Comparison of ENCODE assay signal across 19 mouse cellular contexts in the genomic region with DNA sequence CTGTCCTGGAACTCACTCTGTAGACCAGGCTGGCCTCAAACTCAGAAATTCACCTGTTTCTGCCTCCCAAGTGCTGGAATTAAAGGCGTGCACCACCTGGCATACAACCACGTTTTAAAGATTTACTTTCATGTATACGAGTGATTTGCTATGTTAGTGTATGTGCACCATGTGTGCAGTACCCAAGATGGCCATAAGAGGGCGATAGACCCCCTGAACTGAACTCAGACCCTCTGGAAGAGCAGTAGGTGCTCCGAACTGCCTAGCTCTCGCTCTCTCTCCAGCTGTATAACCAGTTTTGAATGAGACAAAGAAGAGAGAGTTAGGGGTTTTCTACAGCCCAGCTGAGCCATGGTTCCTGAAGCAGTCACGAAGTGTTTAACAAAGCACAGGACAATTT.
A peak's percentile ranks its signal among the peaks of the same experiment; 100 is the strongest.
DNase-seq lines count a peak whose midpoint lies in the region; ATAC-seq and TF ChIP-seq lines count a peak whose summit lies in the region.
"Had no signal": no experiment of that assay in that cellular context is flagged by ENCODE, and none has a peak within 500 bp of the region (broad histone marks: within the 10 kb centered on the region; RNA-seq: fewer than 3 reads in every experiment).

No protein-coding gene starts in this region.

- H3K27ac ChIP-seq in layer of hippocampus, adult 2 months = no peak overlapping the region
- H3K27ac ChIP-seq in testis, adult 2 months (ENCODE audit: control insufficient read depth, insufficient read depth, low read depth, low read length) = no peak overlapping the region
- no peak overlapping the region for H3K27ac ChIP-seq in stomach, postnatal 0 days (replicated peaks)
- H3K27ac ChIP-seq: embryonic facial prominence, embryonic 10.5 days; forebrain, embryonic 13.5 days; limb, embryonic 13.5 days; lung, embryonic 15.5 days; midbrain, embryonic 15.5 days had no signal

- peaks cover 66% of the 10 kb centered on the region for H3K9me3 ChIP-seq in G1E (replicated peaks)
- no peaks in the 10 kb centered on the region for H3K9me3 ChIP-seq in stomach, postnatal 0 days (ENCODE audit: control insufficient read depth, low read length)
- H3K9me3 ChIP-seq: forebrain, embryonic 13.5 days; lung, embryonic 15.5 days; midbrain, embryonic 15.5 days had no signal

- TF ChIP-seq EP300 in stomach, postnatal 0 days (optimal IDR thresholded peaks at IDR 0.05) = no peak

- no peaks in the 10 kb centered on the region for H3K4me1 ChIP-seq in testis, adult 2 months (ENCODE audit: control insufficient read depth, insufficient read depth, low read length)
- no peaks in the 10 kb centered on the region for H3K4me1 ChIP-seq in G1E (ENCODE audit: insufficient read depth, low read depth, low read length)
- no peaks in the 10 kb centered on the region for H3K4me1 ChIP-seq in stomach, postnatal 0 days (replicated peaks; ENCODE audit: control insufficient read depth, insufficient read depth)
- H3K4me1 ChIP-seq: midbrain, embryonic 15.5 days had no signal

- no peak for TF ChIP-seq POLR2A in testis, adult 2 months (IDR thresholded peaks at IDR 0.05; ENCODE audit: control insufficient read depth, low read depth, low read length)

- H3K9ac ChIP-seq in stomach, postnatal 0 days (ENCODE audit: low read length) = no peak overlapping the region
- H3K9ac ChIP-seq: forebrain, embryonic 13.5 days; limb, embryonic 13.5 days; lung, embryonic 15.5 days; midbrain, embryonic 15.5 days had no signal

- TF ChIP-seq CTCF in layer of hippocampus, adult 2 months (conservative IDR thresholded peaks at IDR 0.05) = peak; percentile 48
- peak; percentile 86; the same call in 1 of the 2 replicates for TF ChIP-seq CTCF in testis, adult 2 months (IDR thresholded peaks at IDR 0.05; ENCODE audit: control insufficient read depth, insufficient read depth, insufficient replicate concordance, low read depth, low read length)
- 0 out of 2 replicates have a peak, but pooled peaks have one; percentile 6 for TF ChIP-seq CTCF in G1E (IDR thresholded peaks at IDR 0.05; ENCODE audit: low read depth, low read length)
- peak; percentile 36 for TF ChIP-seq CTCF in stomach, postnatal 0 days (IDR thresholded peaks at IDR 0.05; ENCODE audit: low read depth)

- WGBS in stomach, postnatal 0 days = 82% methylated on average over 7 of the region's 7 CpGs

- H3K4me3 ChIP-seq in layer of hippocampus, adult 2 months = no peak overlapping the region
- no peak overlapping the region for H3K4me3 ChIP-seq in testis, adult 2 months (ENCODE audit: control insufficient read depth, low read depth, low read length)
- H3K4me3 ChIP-seq in G1E (ENCODE audit: low read depth, low read length) = no peak overlapping the region
- H3K4me3 ChIP-seq in stomach, postnatal 0 days (ENCODE audit: low read depth, low read length) = no peak overlapping the region
- H3K4me3 ChIP-seq: embryonic facial prominence, embryonic 10.5 days; forebrain, embryonic 13.5 days; limb, embryonic 13.5 days; lung, embryonic 15.5 days; midbrain, embryonic 15.5 days had no signal

- ATAC-seq in G1E (ENCODE audit: extremely low read depth, insufficient number of reproducible peaks, low FRiP score, poor library complexity, severe bottlenecking) = no peak
- no peak for ATAC-seq in stomach, postnatal 0 days (ENCODE audit: low FRiP score, low TSS enrichment)
- no peak for ATAC-seq in granulocyte monocyte progenitor cell, adult 5-6 weeks (replicated peaks; ENCODE audit: poor library complexity, severe bottlenecking)
- ATAC-seq: forebrain, embryonic 13.5 days; midbrain, embryonic 15.5 days had no signal

- no peak for DNase-seq in layer of hippocampus, adult 2 months (ENCODE audit: low spot score in 2 of 2)
- DNase-seq in layer of hippocampus, adult 18-20 months (ENCODE audit: low spot score in 2 of 2) = no peak
- no peak for DNase-seq in testis, postnatal 10 days (ENCODE audit: low spot score)
- no peak for DNase-seq in G1E (ENCODE audit: low spot score)
- DNase-seq in stomach, postnatal 0 days (ENCODE audit: low spot score) = no peak
- DNase-seq in c-Kit-positive CD71-positive TER-119-positive erythroid progenitor cells, embryonic 14.5 days (ENCODE audit: low spot score) = no peak
- DNase-seq: cerebellum, adult 18-20 months; kidney, adult 11 months; kidney, postnatal 14 days; layer of hippocampus, adult 9-11 months; right cerebral cortex, adult 18-20 months; thymus, postnatal 36 days had no signal

- no peak overlapping the region for H3K4me2 ChIP-seq in stomach, postnatal 0 days (replicated peaks; ENCODE audit: low read depth)
- H3K4me2 ChIP-seq: forebrain, embryonic 13.5 days; limb, embryonic 13.5 days; lung, embryonic 15.5 days; midbrain, embryonic 15.5 days had no signal

- H3K27me3 ChIP-seq in testis, adult 2 months (ENCODE audit: control insufficient read depth, insufficient read depth, low read length) = no peaks in the 10 kb centered on the region
- H3K27me3 ChIP-seq in G1E (ENCODE audit: insufficient read depth, low read length) = no peaks in the 10 kb centered on the region
- no peaks in the 10 kb centered on the region for H3K27me3 ChIP-seq in stomach, postnatal 0 days (ENCODE audit: control insufficient read depth, insufficient read depth, low read length)
- H3K27me3 ChIP-seq: forebrain, embryonic 13.5 days; limb, embryonic 13.5 days; lung, embryonic 15.5 days; midbrain, embryonic 15.5 days had no signal

- H3K36me3 ChIP-seq in testis, adult 2 months (ENCODE audit: control insufficient read depth, insufficient read depth, low read length) = no peaks in the 10 kb centered on the region
- H3K36me3 ChIP-seq in G1E (replicated peaks) = no peaks in the 10 kb centered on the region
- no peaks in the 10 kb centered on the region for H3K36me3 ChIP-seq in stomach, postnatal 0 days (ENCODE audit: control insufficient read depth, insufficient read depth, low read length)
- H3K36me3 ChIP-seq: embryonic facial prominence, embryonic 10.5 days; limb, embryonic 13.5 days; lung, embryonic 15.5 days; midbrain, embryonic 15.5 days had no signal

Comparison
In these comparisons a context has a peak if more than half of its experiments do, and no peak if none do; other contexts are left out.
1. CTCF ChIP-seq: peak in every context shown above with its lines; median percentile 86 in testis, adult 2 months; 48 in layer of hippocampus, adult 2 months; 36 in stomach, postnatal 0 days; 6 in G1E.